Mouse (Mus musculus): ENCODE measurements around the gene Plppr3. TPM values are rescaled to one million over a fixed set of nuclear protein-coding genes. Genes with fewer than 3 reads are reported as not detected.

Plppr3 gene
- polyA plus RNA-seq, 1 experiment = 5.4 TPM

DNA sequence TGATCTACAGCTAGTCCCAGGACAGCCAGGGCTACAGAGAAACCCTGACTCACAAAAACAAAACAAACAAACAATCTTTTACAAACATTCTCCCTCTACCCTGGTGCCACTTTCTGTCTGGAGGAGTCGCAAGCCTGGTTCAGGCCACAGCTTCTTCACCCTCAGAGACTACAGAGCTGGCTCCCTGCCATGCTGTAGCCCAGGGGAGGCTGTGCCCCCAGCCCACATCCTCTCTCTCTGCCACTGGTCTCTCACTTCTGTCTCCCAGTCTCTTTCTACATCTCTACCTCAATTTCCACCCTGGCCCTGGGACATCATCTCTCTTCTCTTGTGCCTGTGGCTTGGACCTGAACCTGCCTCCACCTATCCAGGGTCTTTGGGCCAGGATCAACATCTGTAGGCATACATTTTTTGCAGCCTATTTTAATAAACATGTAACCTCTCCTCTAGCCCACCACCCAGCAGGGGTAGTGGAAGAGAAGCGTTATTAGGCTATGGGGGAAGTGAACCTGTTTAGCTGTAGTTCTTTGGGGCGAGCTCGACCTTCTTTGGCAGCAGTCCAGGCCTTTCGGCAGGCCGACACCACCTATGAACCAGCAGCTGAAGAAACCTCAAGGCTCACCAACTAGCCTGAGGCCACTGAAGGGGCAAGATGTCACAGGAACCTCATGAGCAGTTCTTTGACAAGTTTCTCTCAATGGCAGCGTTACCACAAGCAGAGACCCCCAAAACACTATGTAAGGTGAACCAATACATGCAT, 42.2 kb downstream of the Plppr3 start:
- H3ac ChIP-seq (ENCODE audit: control insufficient read depth, insufficient read length) = no peak overlapping the region
- H3K4me2 ChIP-seq (ENCODE audit: low read depth) = no peak overlapping the region
- H3K4me3 ChIP-seq = no peak overlapping the region
- TF ChIP-seq TCF3 (IDR thresholded peaks at IDR 0.05; ENCODE audit: insufficient read length, low read depth) = no peak
- TF ChIP-seq SRF (IDR thresholded peaks at IDR 0.05; ENCODE audit: control insufficient read depth, insufficient read length, low read depth) = no peak
- TF ChIP-seq MYOG (IDR thresholded peaks at IDR 0.05; ENCODE audit: control insufficient read depth in 1 of 3, insufficient read depth in 1 of 3, insufficient read length in 2 of 3, low read depth in 2 of 3) = no peak
- TF ChIP-seq E2F4 (IDR thresholded peaks at IDR 0.05; ENCODE audit: insufficient read depth) = no peak
- TF ChIP-seq TCF12 (IDR thresholded peaks at IDR 0.05; ENCODE audit: insufficient read depth, poor library complexity, severe bottlenecking) = no peak
- TF ChIP-seq POLR2AphosphoS2 (IDR thresholded peaks at IDR 0.05; ENCODE audit: insufficient read length, low read depth) = no peak
- no peak for TF ChIP-seq MAX (IDR thresholded peaks at IDR 0.05; ENCODE audit: low read depth)
- TF ChIP-seq REST (IDR thresholded peaks at IDR 0.05; ENCODE audit: insufficient read depth, insufficient read length) = no peak
- TF ChIP-seq MYOD1 (IDR thresholded peaks at IDR 0.05; ENCODE audit: control insufficient read depth in 1 of 3, insufficient read length in 2 of 3, low read depth in 2 of 3) = no peak
- TF ChIP-seq CEBPB (IDR thresholded peaks at IDR 0.05; ENCODE audit: insufficient read depth, poor library complexity, severe bottlenecking) = no peak
- no peak for TF ChIP-seq POLR2A (IDR thresholded peaks at IDR 0.05; ENCODE audit: insufficient read length, low read depth)
- no peak for TF ChIP-seq USF1 (IDR thresholded peaks at IDR 0.05; ENCODE audit: low read depth)
- H3K36me3 ChIP-seq (ENCODE audit: control insufficient read depth, insufficient read depth) = no peaks in the 10 kb centered on the region
- peaks cover 10% of the 10 kb centered on the region for H3K27me3 ChIP-seq (ENCODE audit: control insufficient read depth, insufficient read depth, insufficient read length)
- H3K79me2 ChIP-seq (ENCODE audit: control insufficient read depth, insufficient read depth) = no peaks in the 10 kb centered on the region

DNA sequence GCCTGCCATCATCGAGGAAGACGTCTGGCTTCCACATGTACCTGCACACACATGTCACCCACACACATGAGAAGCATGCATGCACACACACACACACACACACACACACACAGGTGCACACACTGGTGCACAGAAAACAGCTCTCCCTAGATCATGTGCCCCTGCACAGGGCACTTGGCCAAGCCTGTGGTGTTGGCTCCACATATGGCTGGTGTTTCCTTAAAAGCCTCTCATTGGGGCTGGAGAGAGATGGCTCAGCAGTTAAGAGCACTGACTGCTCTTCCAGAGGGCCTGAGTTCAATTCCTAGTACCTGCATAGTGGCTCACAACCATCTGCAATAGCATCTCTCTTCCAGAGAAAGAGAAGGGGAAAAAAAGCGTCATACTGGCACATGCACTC, 42.9 kb downstream of the Plppr3 start:
- TF ChIP-seq MYOG (IDR thresholded peaks at IDR 0.05; ENCODE audit: control insufficient read depth in 1 of 3, insufficient read depth in 1 of 3, insufficient read length in 2 of 3, low read depth in 2 of 3) = peak in 1 of 3 experiments; percentile 7
- no peak for TF ChIP-seq TCF12 (IDR thresholded peaks at IDR 0.05; ENCODE audit: insufficient read depth, poor library complexity, severe bottlenecking)
- H3K27me3 ChIP-seq (ENCODE audit: control insufficient read depth, insufficient read depth, insufficient read length) = peaks cover 17% of the 10 kb centered on the region
- no peaks in the 10 kb centered on the region for H3K79me2 ChIP-seq (ENCODE audit: control insufficient read depth, insufficient read depth)

DNA sequence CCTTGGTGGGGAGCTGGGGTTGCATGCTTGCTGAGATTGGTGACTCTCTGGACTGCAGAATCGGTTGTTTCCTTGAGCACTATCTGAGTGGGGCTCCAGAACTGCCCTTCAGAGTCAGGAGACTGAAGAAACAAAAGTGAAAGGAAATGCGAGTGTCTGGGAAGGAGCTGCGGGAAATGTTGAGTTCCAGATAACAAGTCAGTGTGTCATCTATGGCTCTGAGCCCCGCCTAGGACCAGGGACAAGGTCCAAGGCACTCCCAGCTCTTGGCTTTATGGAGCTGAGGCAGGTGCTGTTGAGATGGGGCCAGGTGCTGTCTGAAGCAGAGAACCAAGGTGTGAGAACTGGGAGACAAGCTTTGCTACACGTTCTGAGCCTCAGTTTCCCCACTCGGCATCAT, 50.0 kb downstream of the Plppr3 start:
- Histone ChIP-seq H3ac (ENCODE audit: control insufficient read depth, insufficient read length) (no peak overlapping the region), H3K4me2 (ENCODE audit: low read depth) (peak overlapping the region; percentile 74), H3K79me2 (ENCODE audit: control insufficient read depth, insufficient read depth) (no peaks in the 10 kb centered on the region), H3K27me3 (ENCODE audit: control insufficient read depth, insufficient read depth, insufficient read length) (peaks cover 20% of the 10 kb centered on the region), H3K4me3 (no peak overlapping the region), H3K36me3 (ENCODE audit: control insufficient read depth, insufficient read depth) (no peaks in the 10 kb centered on the region)
- TF ChIP-seq MYOD1 (IDR thresholded peaks at IDR 0.05; ENCODE audit: control insufficient read depth in 1 of 3, insufficient read length in 2 of 3, low read depth in 2 of 3) (peak in 1 of 3 experiments; percentile 22), REST (IDR thresholded peaks at IDR 0.05; ENCODE audit: insufficient read depth, insufficient read length) (no peak), POLR2A (IDR thresholded peaks at IDR 0.05; ENCODE audit: insufficient read length, low read depth) (no peak), TCF12 (IDR thresholded peaks at IDR 0.05; ENCODE audit: insufficient read depth, poor library complexity, severe bottlenecking) (no peak), SRF (IDR thresholded peaks at IDR 0.05; ENCODE audit: control insufficient read depth, insufficient read length, low read depth) (no peak), USF1 (IDR thresholded peaks at IDR 0.05; ENCODE audit: low read depth) (no peak)

More for the DNA sequence above, 42.9 kb downstream of the Plppr3 start:
- Histone ChIP-seq H3K4me2 (ENCODE audit: low read depth) (no peak overlapping the region), H3K36me3 (ENCODE audit: control insufficient read depth, insufficient read depth) (no peaks in the 10 kb centered on the region), H3ac (ENCODE audit: control insufficient read depth, insufficient read length) (no peak overlapping the region), H3K4me3 (no peak overlapping the region)

DNA sequence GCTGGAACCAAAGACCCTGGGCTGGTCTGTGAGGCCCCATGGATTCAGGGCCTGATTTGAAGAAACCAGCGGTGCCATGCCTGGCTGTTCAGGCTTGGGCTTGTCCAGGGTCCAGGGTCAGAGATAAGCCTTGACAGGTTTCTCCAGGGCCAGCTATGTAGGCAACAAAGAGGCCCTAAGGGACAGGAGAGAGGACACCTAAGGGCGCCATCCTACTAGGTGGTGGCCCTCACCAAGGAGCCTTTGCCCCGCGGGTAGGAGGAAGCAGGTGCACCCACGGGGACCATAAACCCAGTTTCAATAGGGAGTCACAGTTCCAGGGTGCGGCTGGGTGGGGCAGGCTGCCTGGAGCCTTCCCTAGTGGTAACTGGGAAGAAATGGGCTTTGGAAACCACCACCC, 51.4 kb downstream of the Plppr3 start:
- H3K36me3 ChIP-seq (ENCODE audit: control insufficient read depth, insufficient read depth) = no peaks in the 10 kb centered on the region
- TF ChIP-seq MYOD1 (IDR thresholded peaks at IDR 0.05; ENCODE audit: control insufficient read depth in 1 of 3, insufficient read length in 2 of 3, low read depth in 2 of 3) = no peak
- TF ChIP-seq CEBPB (IDR thresholded peaks at IDR 0.05; ENCODE audit: insufficient read depth, poor library complexity, severe bottlenecking) = no peak
- TF ChIP-seq POLR2AphosphoS2 (IDR thresholded peaks at IDR 0.05; ENCODE audit: insufficient read length, low read depth) = no peak
- no peak for TF ChIP-seq USF1 (IDR thresholded peaks at IDR 0.05; ENCODE audit: low read depth)
- TF ChIP-seq MAX (IDR thresholded peaks at IDR 0.05; ENCODE audit: low read depth) = no peak
- no peak for TF ChIP-seq TCF3 (IDR thresholded peaks at IDR 0.05; ENCODE audit: insufficient read length, low read depth)
- TF ChIP-seq TCF12 (IDR thresholded peaks at IDR 0.05; ENCODE audit: insufficient read depth, poor library complexity, severe bottlenecking) = no peak
- TF ChIP-seq POLR2A (IDR thresholded peaks at IDR 0.05; ENCODE audit: insufficient read length, low read depth) = no peak
- no peak for TF ChIP-seq E2F4 (IDR thresholded peaks at IDR 0.05; ENCODE audit: insufficient read depth)
- no peak overlapping the region for H3ac ChIP-seq (ENCODE audit: control insufficient read depth, insufficient read length)
- peaks cover 11% of the 10 kb centered on the region for H3K27me3 ChIP-seq (ENCODE audit: control insufficient read depth, insufficient read depth, insufficient read length)
- H3K4me2 ChIP-seq (ENCODE audit: low read depth) = no peak overlapping the region
- no peaks in the 10 kb centered on the region for H3K79me2 ChIP-seq (ENCODE audit: control insufficient read depth, insufficient read depth)
- H3K4me3 ChIP-seq = no peak overlapping the region

DNA sequence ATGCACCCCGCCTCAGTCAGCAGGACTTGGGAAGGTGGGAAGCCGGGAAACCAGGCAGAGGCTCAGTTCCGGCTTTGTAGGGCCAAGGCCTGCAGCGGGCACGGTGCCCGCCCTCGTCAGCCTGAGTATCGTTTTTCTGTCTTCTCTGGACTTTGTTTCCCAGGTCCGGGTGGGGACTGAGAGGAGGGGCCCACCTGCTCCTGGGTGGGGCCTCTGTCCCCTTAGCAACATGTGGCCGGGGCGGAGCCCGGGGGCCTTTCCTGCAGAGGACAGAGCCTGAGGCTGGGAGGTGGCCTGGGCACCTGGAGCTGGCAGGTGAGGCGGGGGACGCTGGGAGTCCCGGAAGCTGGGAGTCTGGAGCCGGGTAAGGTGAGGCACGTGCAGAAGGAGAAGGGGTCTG, 52.1 kb downstream of the Plppr3 start:
- Histone ChIP-seq H3K4me3 (no peak overlapping the region), H3K79me2 (ENCODE audit: control insufficient read depth, insufficient read depth) (no peaks in the 10 kb centered on the region), H3K4me2 (ENCODE audit: low read depth) (no peak overlapping the region), H3K27me3 (ENCODE audit: control insufficient read depth, insufficient read depth, insufficient read length) (peaks cover 11% of the 10 kb centered on the region), H3K36me3 (ENCODE audit: control insufficient read depth, insufficient read depth) (no peaks in the 10 kb centered on the region), H3ac (ENCODE audit: control insufficient read depth, insufficient read length) (no peak overlapping the region)
- no peak for TF ChIP-seq SRF (IDR thresholded peaks at IDR 0.05; ENCODE audit: control insufficient read depth, insufficient read length, low read depth)

Data from myocyte (in vitro differentiated cells).